Mouse (Mus musculus) E14TG2a.4 (cell line): ENCODE data around the gene Col4a4.

Experiments
- H3K27me3 ChIP-seq: 2 replicates; pipeline ENCODE4 v1.6.1; 2014; ENCODE audit warnings: low read length, control low read depth; ENCODE audit not compliant: insufficient read depth
- H3K36me3 ChIP-seq: 2 replicates; pipeline ENCODE4 v1.6.1; 2014; ENCODE audit warnings: low read length, control low read depth; ENCODE audit not compliant: insufficient read depth
- H3K4me1 ChIP-seq: replicated peaks from 2 replicates; pipeline ENCODE4 v1.6.1; 2014; ENCODE audit warnings: low read depth, low read length, control low read depth
- H3K4me3 ChIP-seq: replicated peaks from 2 replicates; pipeline ENCODE4 v1.5.1; 2014; ENCODE audit warnings: mild to moderate bottlenecking, low read length
- H3K9me3 ChIP-seq: 2 replicates; pipeline ENCODE4 v1.6.1; 2014; ENCODE audit warnings: low read length, control low read depth
- CTCF ChIP-seq: conservative IDR thresholded peaks from 2 replicates; pipeline ENCODE4 v1.5.1; 2014; ENCODE audit warnings: low read length
- NANOG ChIP-seq: IDR thresholded peaks from 2 replicates; pipeline ENCODE4 v1.6.1; 2014; ENCODE audit warnings: borderline replicate concordance, low read length, mixed read lengths
- POU5F1 ChIP-seq: IDR thresholded peaks from 2 replicates; pipeline ENCODE4 v1.6.1; 2014; ENCODE audit warnings: low read length, borderline replicate concordance

The Col4a4 gene

GRCm38 (mm10) chr1:82586713-82587399 lies at the start of gene Col4a4, which contains the start of gene Col4a3:
TSS of gene Col4a4 (minus strand) at chr1:82586849.
TSS of gene Col4a3 (plus strand) at chr1:82586921.
- Histone ChIP-seq H3K27me3 (peaks cover 28% of the 10 kb centered on the region), H3K36me3 (no peaks in the 10 kb centered on the region), H3K4me1 (peaks cover 13% of the 10 kb centered on the region; the same call in 1 of the 2 replicates), H3K9me3 (no peaks in the 10 kb centered on the region), H3K4me3 (peak within 1 kb of the TSS; percentile 77)
- TF ChIP-seq NANOG (no peak), POU5F1 (no peak), CTCF (no peak)

- TF ChIP-seq POU5F1, result no peak
- TF ChIP-seq NANOG, result no peak
- TF ChIP-seq CTCF, result no peak
- H3K9me3 ChIP-seq, result no peaks in the 10 kb centered on the region
- H3K36me3 ChIP-seq, result no peaks in the 10 kb centered on the region
- H3K4me3 ChIP-seq, result no peak overlapping the region
- 0 out of 2 replicates have a peak, but pooled peaks cover 2% of the 10 kb centered on the region for H3K27me3 ChIP-seq
- H3K4me1 ChIP-seq, result no peaks in the 10 kb centered on the region
Measured at GRCm38 (mm10) chr1:82636321-82636720, 49.7 kb upstream of the Col4a4 start.

GRCm38 (mm10) chr1:82635254-82635620 lies 48.6 kb upstream of the Col4a4 start:
- 0 out of 2 replicates have a peak, but pooled peaks cover 2% of the 10 kb centered on the region for H3K27me3 ChIP-seq

DNA sequence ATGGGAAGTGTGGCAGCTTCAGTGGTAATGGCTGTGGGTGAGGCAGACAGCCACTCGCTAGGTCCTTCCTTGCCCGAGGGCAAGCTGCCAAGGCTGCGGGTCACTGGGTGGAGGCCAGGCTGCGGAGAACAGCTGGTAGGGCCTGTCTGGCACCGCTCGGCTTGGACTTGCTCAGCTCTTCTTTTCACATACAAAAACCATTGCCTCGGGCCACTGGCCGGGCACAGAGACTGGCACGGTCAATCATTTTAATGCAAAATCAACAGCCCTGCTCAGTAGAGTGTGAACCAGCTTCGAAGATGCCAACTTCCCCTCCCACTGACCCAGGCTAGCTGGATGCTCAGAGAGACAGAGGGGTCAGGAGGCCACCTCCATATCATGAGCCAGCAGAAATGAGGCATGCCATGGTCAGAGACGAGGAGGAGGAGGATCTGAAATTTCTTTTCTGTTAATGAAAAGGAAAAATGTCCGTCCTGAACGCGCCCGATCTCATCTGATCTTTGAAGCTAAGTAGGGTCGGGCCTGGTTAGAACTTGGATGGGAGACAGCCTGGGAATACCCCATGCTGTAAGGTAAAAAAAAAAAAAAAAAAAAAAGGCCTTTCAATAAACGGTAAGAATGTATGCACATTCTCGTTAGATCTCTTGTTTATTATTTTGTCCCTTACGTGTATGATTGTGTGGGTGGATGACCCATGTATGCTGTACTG lies 48.0 kb upstream of the Col4a4 start:
- no peaks in the 10 kb centered on the region for H3K36me3 ChIP-seq
- 0 out of 2 replicates have a peak, but pooled peaks cover under 1% of the 10 kb centered on the region for H3K27me3 ChIP-seq
- TF ChIP-seq CTCF (no peak), POU5F1 (no peak)
- no peaks in the 10 kb centered on the region for H3K4me1 ChIP-seq
- no peak overlapping the region for H3K4me3 ChIP-seq
- H3K9me3 ChIP-seq, result no peaks in the 10 kb centered on the region

More at GRCm38 (mm10) chr1:82635254-82635620, 48.6 kb upstream of the Col4a4 start:
- Histone ChIP-seq H3K9me3 (no peaks in the 10 kb centered on the region), H3K36me3 (no peaks in the 10 kb centered on the region), H3K4me3 (no peak overlapping the region), H3K4me1 (no peaks in the 10 kb centered on the region)
- TF ChIP-seq CTCF, result no peak
- TF ChIP-seq NANOG, result no peak
- no peak for TF ChIP-seq POU5F1

GRCm38 (mm10) chr1:82631169-82631792 lies 44.6 kb upstream of the Col4a4 start:
- TF ChIP-seq POU5F1, result no peak
- no peak for TF ChIP-seq NANOG
- no peak for TF ChIP-seq CTCF

GRCm38 (mm10) chr1:82629495-82629894 lies 42.8 kb upstream of the Col4a4 start:
- Histone ChIP-seq H3K9me3 (no peaks in the 10 kb centered on the region), H3K36me3 (no peaks in the 10 kb centered on the region), H3K4me3 (no peak overlapping the region), H3K4me1 (no peaks in the 10 kb centered on the region), H3K27me3 (no peaks in the 10 kb centered on the region; the same call in 1 of the 2 replicates)
- TF ChIP-seq CTCF (no peak), NANOG (no peak), POU5F1 (no peak)

More at GRCm38 (mm10) chr1:82631169-82631792, 44.6 kb upstream of the Col4a4 start:
- H3K27me3 ChIP-seq, result no peaks in the 10 kb centered on the region
- no peaks in the 10 kb centered on the region for H3K4me1 ChIP-seq
- H3K9me3 ChIP-seq, result no peaks in the 10 kb centered on the region
- H3K36me3 ChIP-seq, result no peaks in the 10 kb centered on the region
- H3K4me3 ChIP-seq, result no peak overlapping the region

DNA sequence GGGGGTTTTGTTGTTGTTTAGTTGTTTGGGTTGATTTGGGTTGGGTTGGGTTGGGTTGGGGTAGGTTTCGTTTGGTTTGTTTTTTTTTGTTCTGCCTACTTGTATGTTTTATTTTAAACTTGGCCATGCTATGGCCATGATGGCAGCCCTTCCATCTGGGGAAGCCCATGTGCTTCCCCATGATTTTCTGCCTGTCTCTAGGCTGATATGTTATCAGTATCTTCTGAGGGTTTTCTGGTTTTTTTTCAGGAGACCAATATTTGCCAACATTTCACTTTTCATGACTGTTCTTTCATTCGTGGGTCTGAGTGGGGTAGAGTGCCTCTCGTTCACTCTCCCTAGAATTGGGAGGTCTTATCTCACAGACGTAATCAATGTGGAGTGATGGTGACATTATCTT lies 41.0 kb upstream of the Col4a4 start:
- H3K4me1 ChIP-seq, result no peaks in the 10 kb centered on the region
- no peaks in the 10 kb centered on the region; the same call in 1 of the 2 replicates for H3K27me3 ChIP-seq
- H3K9me3 ChIP-seq, result no peaks in the 10 kb centered on the region
- no peaks in the 10 kb centered on the region for H3K36me3 ChIP-seq
- TF ChIP-seq CTCF (no peak), POU5F1 (no peak), NANOG (no peak)
- no peak overlapping the region for H3K4me3 ChIP-seq

DNA sequence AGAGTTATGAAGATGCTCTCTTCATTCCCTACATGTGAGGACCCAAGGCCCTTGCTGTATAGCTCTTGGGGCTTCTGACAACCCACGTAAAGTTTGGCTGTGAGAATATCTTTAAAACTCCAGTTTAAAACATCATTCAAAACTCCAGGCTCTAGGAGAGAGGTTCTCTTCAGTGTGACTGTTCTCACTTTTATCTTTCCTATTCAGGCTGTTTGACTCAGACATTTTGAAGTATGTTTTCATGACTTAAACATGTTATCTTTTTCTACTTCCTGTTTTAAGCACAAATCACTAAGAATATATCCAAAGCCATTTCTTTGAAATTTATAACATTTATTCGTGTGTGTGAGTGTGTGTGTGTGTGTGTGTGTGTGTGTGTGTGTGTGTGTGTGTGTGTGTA lies 38.8 kb upstream of the Col4a4 start:
- Histone ChIP-seq H3K27me3 (no peaks in the 10 kb centered on the region; the same call in 1 of the 2 replicates), H3K4me3 (no peak overlapping the region), H3K9me3 (no peaks in the 10 kb centered on the region), H3K36me3 (no peaks in the 10 kb centered on the region), H3K4me1 (no peaks in the 10 kb centered on the region)
- TF ChIP-seq POU5F1, result no peak
- no peak for TF ChIP-seq CTCF
- TF ChIP-seq NANOG, result no peak
